Mouse (Mus musculus): ENCODE data around the gene Phf11c. TPM values are rescaled to one million over a fixed set of nuclear protein-coding genes. Genes with fewer than 3 reads are reported as not detected.
"Not testable (repeated sequence)": the region's sequence is repeated elsewhere in the genome, so short reads cannot be mapped to it uniquely, and the experiment has no call there.

Phf11c gene
- polyA plus RNA-seq, 1 experiment from 2014 or later = 1.3 TPM

DNA sequence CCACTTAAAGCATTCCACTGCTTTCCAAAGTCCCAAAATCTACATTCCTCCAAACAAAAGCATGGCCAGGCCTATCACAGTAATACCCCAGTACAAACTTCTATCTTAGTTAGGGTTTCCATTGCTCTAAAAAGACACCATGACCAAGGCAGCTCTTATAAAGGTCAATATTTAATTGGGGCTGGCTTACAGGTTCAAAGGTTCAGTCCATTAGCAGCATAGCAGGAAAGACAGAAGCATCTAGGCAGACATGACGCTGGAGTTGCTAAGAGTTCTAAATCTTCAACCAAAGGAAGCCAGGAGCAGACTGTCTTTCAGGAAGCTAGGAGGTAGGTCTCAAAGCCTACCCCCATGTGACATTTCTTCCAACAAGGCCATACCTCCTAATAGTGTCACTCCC lies 35.4 kb upstream of the Phf11c start:
- Histone ChIP-seq H3K9me3 (ENCODE audit: control insufficient read depth, low read length) (no peaks in the 10 kb centered on the region), H3K9ac (ENCODE audit: low read length) (no peak overlapping the region), H3K4me2 (ENCODE audit: low read depth, severe bottlenecking) (no peak overlapping the region), H3K36me3 (ENCODE audit: control insufficient read depth, insufficient read depth, low read length) (0 out of 2 replicates have a peak, but pooled peaks cover 3% of the 10 kb centered on the region), H3K4me3 (ENCODE audit: low read depth, low read length) (no peak overlapping the region), H3K4me1 (ENCODE audit: control insufficient read depth, insufficient read depth, low read length) (no peaks in the 10 kb centered on the region), H3K27me3 (ENCODE audit: control insufficient read depth, insufficient read depth, low read length) (no peaks in the 10 kb centered on the region), H3K27ac (replicated peaks; ENCODE audit: low read depth, low read length) (no peak overlapping the region)
- DNase-seq (ENCODE audit: low spot score) = no peak
- ATAC-seq (ENCODE audit: insufficient number of reproducible peaks, low FRiP score, low TSS enrichment, low read depth) = no peak
- WGBS = 84% methylated on average over 1 of the region's 1 CpGs

DNA sequence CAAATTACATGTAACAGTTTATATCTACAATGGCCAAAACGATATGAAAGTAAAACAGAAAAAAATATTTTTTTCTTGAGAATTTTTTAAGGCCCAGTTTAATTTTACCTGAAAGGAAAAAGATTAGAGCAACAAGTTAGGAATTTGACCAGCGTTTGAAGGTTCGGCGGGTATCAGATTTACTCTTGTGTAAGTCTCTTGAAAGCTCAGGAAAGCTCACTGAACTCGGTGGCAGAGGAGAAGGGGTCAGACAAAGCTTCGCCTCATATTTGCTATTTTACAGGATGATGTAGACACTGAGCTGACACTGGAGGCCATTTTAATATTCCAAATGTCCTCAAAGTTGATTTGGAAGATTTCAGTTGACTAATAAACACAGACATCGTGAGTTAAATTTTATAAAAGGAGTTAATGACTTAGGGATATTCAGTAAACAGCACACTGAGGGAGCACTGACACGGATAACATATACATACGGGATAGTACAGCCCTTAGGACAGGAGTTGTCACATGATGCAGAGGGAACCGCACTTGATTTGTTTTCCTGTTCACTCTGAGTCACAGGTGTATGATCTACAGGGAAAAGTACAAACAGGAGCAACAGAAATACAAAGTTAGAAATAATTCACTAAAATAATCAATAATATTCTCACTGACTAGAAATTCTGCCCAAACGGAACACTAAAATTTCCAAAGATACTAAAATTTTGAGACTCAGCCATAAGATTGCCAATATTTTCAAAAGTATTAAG lies 27.9 kb upstream of the Phf11c start:
- DNase-seq (ENCODE audit: low spot score) = no peak
- Histone ChIP-seq H3K9ac (ENCODE audit: low read length) (no peak overlapping the region), H3K36me3 (ENCODE audit: control insufficient read depth, insufficient read depth, low read length) (no peaks in the 10 kb centered on the region), H3K9me3 (ENCODE audit: control insufficient read depth, low read length) (no peaks in the 10 kb centered on the region), H3K4me1 (ENCODE audit: control insufficient read depth, insufficient read depth, low read length) (no peaks in the 10 kb centered on the region), H3K4me2 (ENCODE audit: low read depth, severe bottlenecking) (no peak overlapping the region), H3K27ac (replicated peaks; ENCODE audit: low read depth, low read length) (no peak overlapping the region), H3K27me3 (ENCODE audit: control insufficient read depth, insufficient read depth, low read length) (no peaks in the 10 kb centered on the region), H3K4me3 (ENCODE audit: low read depth, low read length) (no peak overlapping the region)
- 88% methylated on average over 11 of the region's 11 CpGs for WGBS
- no peak for ATAC-seq (ENCODE audit: insufficient number of reproducible peaks, low FRiP score, low TSS enrichment, low read depth)

GRCm38 (mm10) chr14:59418171-59418570 lies 23.0 kb upstream of the Phf11c start:
- no peak overlapping the region for H3K4me2 ChIP-seq (ENCODE audit: low read depth, severe bottlenecking)
- no peaks in the 10 kb centered on the region for H3K36me3 ChIP-seq (ENCODE audit: control insufficient read depth, insufficient read depth, low read length)
- DNase-seq (ENCODE audit: low spot score) (no peak), ATAC-seq (ENCODE audit: insufficient number of reproducible peaks, low FRiP score, low TSS enrichment, low read depth) (no peak)
- no peak overlapping the region for H3K9ac ChIP-seq (ENCODE audit: low read length)
- no peaks in the 10 kb centered on the region for H3K4me1 ChIP-seq (ENCODE audit: control insufficient read depth, insufficient read depth, low read length)
- no peaks in the 10 kb centered on the region for H3K9me3 ChIP-seq (ENCODE audit: control insufficient read depth, low read length)
- 87% methylated on average over 4 of the region's 4 CpGs for WGBS
- H3K27ac ChIP-seq (replicated peaks; ENCODE audit: low read depth, low read length) = no peak overlapping the region
- H3K4me3 ChIP-seq (ENCODE audit: low read depth, low read length) = no peak overlapping the region
- no peaks in the 10 kb centered on the region for H3K27me3 ChIP-seq (ENCODE audit: control insufficient read depth, insufficient read depth, low read length)

DNA sequence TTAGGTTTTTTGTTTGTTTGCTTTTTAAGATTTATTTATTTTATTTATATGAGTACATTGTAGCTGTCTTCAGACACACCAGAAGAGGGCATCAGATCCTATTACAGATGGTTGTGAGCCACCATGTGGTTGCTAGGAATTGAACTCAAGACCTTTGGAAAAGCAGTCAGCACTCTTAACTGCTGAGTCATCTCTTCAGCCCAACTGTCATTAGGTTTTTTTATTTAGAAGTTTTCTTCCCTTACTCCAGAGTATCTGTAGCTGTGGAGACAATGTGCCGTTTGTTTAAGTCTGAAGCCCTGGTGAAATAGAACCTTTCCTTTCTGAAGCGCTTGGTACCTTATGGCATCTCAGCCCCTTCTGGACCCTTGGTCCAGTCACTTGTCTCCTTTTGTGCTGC lies 19.8 kb upstream of the Phf11c start:
- not testable (repeated sequence) for H3K36me3 ChIP-seq (ENCODE audit: control insufficient read depth, insufficient read depth, low read length); H3K9me3 ChIP-seq (ENCODE audit: control insufficient read depth, low read length); DNase-seq (ENCODE audit: low spot score); H3K27me3 ChIP-seq (ENCODE audit: control insufficient read depth, insufficient read depth, low read length); H3K4me1 ChIP-seq (ENCODE audit: control insufficient read depth, insufficient read depth, low read length); H3K4me3 ChIP-seq (ENCODE audit: low read depth, low read length); H3K27ac ChIP-seq (replicated peaks; ENCODE audit: low read depth, low read length); H3K9ac ChIP-seq (ENCODE audit: low read length); H3K4me2 ChIP-seq (ENCODE audit: low read depth, severe bottlenecking); ATAC-seq (ENCODE audit: insufficient number of reproducible peaks, low FRiP score, low TSS enrichment, low read depth)
- 95% methylated on average over 2 of the region's 2 CpGs for whole genome bisulfite sequencing

GRCm38 (mm10) chr14:59396999-59397398 lies 1.8 kb upstream of the Phf11c start:
- Histone ChIP-seq H3K27ac (replicated peaks; ENCODE audit: low read depth, low read length) (no peak overlapping the region), H3K4me1 (ENCODE audit: control insufficient read depth, insufficient read depth, low read length) (no peaks in the 10 kb centered on the region), H3K4me3 (ENCODE audit: low read depth, low read length) (no peak overlapping the region), H3K27me3 (ENCODE audit: control insufficient read depth, insufficient read depth, low read length) (no peaks in the 10 kb centered on the region), H3K4me2 (ENCODE audit: low read depth, severe bottlenecking) (no peak overlapping the region), H3K9ac (ENCODE audit: low read length) (no peak overlapping the region), H3K9me3 (ENCODE audit: control insufficient read depth, low read length) (no peaks in the 10 kb centered on the region), H3K36me3 (ENCODE audit: control insufficient read depth, insufficient read depth, low read length) (peaks cover 2% of the 10 kb centered on the region; the same call in 1 of the 2 replicates)
- ATAC-seq (ENCODE audit: insufficient number of reproducible peaks, low FRiP score, low TSS enrichment, low read depth) (no peak), DNase-seq (ENCODE audit: low spot score) (no peak)
- 80% methylated on average over 2 of the region's 2 CpGs for WGBS

DNA sequence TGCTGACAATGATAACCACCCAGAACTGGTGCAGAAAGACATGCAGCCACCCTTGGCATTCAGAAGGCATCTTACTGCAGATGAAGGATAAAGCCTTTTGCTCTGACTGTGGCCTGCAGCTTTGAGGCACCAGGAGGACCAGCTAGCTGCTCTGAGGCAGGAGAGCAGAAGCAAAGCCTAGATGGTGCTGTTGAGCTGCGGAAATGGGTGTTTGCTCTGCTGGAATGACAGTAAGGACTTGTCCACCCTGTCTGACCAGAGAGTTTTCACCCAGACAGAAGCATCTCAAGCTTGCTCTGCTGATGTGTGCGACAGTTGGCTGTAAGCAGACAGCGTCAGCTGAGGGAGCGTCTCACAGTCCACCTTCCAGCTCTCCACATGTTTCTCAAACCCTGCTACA lies 5.0 kb downstream of the Phf11c start:
- H3K36me3 ChIP-seq (ENCODE audit: control insufficient read depth, insufficient read depth, low read length); H3K9me3 ChIP-seq (ENCODE audit: control insufficient read depth, low read length); H3K4me2 ChIP-seq (ENCODE audit: low read depth, severe bottlenecking); H3K27ac ChIP-seq (replicated peaks; ENCODE audit: low read depth, low read length); H3K9ac ChIP-seq (ENCODE audit: low read length); DNase-seq (ENCODE audit: low spot score); H3K4me3 ChIP-seq (ENCODE audit: low read depth, low read length); H3K27me3 ChIP-seq (ENCODE audit: control insufficient read depth, insufficient read depth, low read length); ATAC-seq (ENCODE audit: insufficient number of reproducible peaks, low FRiP score, low TSS enrichment, low read depth); H3K4me1 ChIP-seq (ENCODE audit: control insufficient read depth, insufficient read depth, low read length): not testable (repeated sequence)
- 77% methylated on average over 4 of the region's 4 CpGs for WGBS

- DNase-seq (ENCODE audit: low spot score) = no peak
Measured at GRCm38 (mm10) chr14:59389532-59389931, 5.6 kb downstream of the Phf11c start.

GRCm38 (mm10) chr14:59370348-59371068 lies 24.7 kb downstream of the Phf11c start:
- Histone ChIP-seq H3K4me1 (ENCODE audit: control insufficient read depth, insufficient read depth, low read length) (no peaks in the 10 kb centered on the region), H3K27me3 (ENCODE audit: control insufficient read depth, insufficient read depth, low read length) (no peaks in the 10 kb centered on the region), H3K4me3 (ENCODE audit: low read depth, low read length) (no peak overlapping the region), H3K9me3 (ENCODE audit: control insufficient read depth, low read length) (no peaks in the 10 kb centered on the region), H3K27ac (replicated peaks; ENCODE audit: low read depth, low read length) (no peak overlapping the region), H3K9ac (ENCODE audit: low read length) (no peak overlapping the region), H3K4me2 (ENCODE audit: low read depth, severe bottlenecking) (no peak overlapping the region), H3K36me3 (ENCODE audit: control insufficient read depth, insufficient read depth, low read length) (no peaks in the 10 kb centered on the region)
- DNase-seq (ENCODE audit: low spot score) (no peak), ATAC-seq (ENCODE audit: insufficient number of reproducible peaks, low FRiP score, low TSS enrichment, low read depth) (no peak)
- 94% methylated on average over 25 of the region's 25 CpGs for WGBS

More at GRCm38 (mm10) chr14:59389532-59389931, 5.6 kb downstream of the Phf11c start:
- Histone ChIP-seq H3K36me3 (ENCODE audit: control insufficient read depth, insufficient read depth, low read length) (no peaks in the 10 kb centered on the region), H3K9me3 (ENCODE audit: control insufficient read depth, low read length) (no peaks in the 10 kb centered on the region), H3K27ac (replicated peaks; ENCODE audit: low read depth, low read length) (no peak overlapping the region), H3K9ac (ENCODE audit: low read length) (no peak overlapping the region), H3K4me1 (ENCODE audit: control insufficient read depth, insufficient read depth, low read length) (no peaks in the 10 kb centered on the region), H3K27me3 (ENCODE audit: control insufficient read depth, insufficient read depth, low read length) (no peaks in the 10 kb centered on the region), H3K4me2 (ENCODE audit: low read depth, severe bottlenecking) (no peak overlapping the region), H3K4me3 (ENCODE audit: low read depth, low read length) (no peak overlapping the region)
- ATAC-seq (ENCODE audit: insufficient number of reproducible peaks, low FRiP score, low TSS enrichment, low read depth) = no peak
- WGBS = 61% methylated on average over 1 of the region's 1 CpGs
